ENCODE assay signal across 8 mouse cellular contexts in genomic region chr1:53890380-53890779, GRCm38 (mm10).
DNase-seq lines count a peak whose midpoint lies in the region; ATAC-seq and TF ChIP-seq lines count a peak whose summit lies in the region.

No protein-coding gene starts in this region.

- H3K4me3 ChIP-seq in lung, adult 2 months (replicated peaks; ENCODE audit: extremely low read depth, low read depth, low read length) = no peak overlapping the region

- peak; percentile 26 for TF ChIP-seq CTCF in lung, adult 2 months (IDR thresholded peaks at IDR 0.05; ENCODE audit: insufficient read depth, low read length)

- DNase-seq in frontal cortex, postnatal 14 days (ENCODE audit: low spot score in 2 of 2) = no peak
- no peak for DNase-seq in lung, adult 2 months
- DNase-seq in lung, adult 18-20 months = no peak
- DNase-seq in R1 (ENCODE audit: low read depth, low spot score) = peak; percentile 29
- no peak for DNase-seq in ovary, adult 18-20 months (ENCODE audit: low spot score)

- ATAC-seq in frontal cortex, adult (ENCODE audit: low TSS enrichment) = 0 out of 2 replicates have a peak, but pooled peaks have one; percentile 39
- ATAC-seq in megakaryocyte progenitor cell, adult 5-6 weeks (replicated peaks; ENCODE audit: poor library complexity) = peak; percentile 80
- ATAC-seq in erythroblast, adult 5-6 weeks (replicated peaks; ENCODE audit: low FRiP score, poor library complexity, severe bottlenecking) = no peak

- WGBS in lung, adult 2 months = 38% methylated on average over 3 of the region's 3 CpGs

- no peak for TF ChIP-seq POLR2A in lung, adult 2 months (IDR thresholded peaks at IDR 0.05; ENCODE audit: borderline replicate concordance, extremely low read depth, low read depth, low read length)

- peaks cover 6% of the 10 kb centered on the region for H3K4me1 ChIP-seq in lung, adult 2 months (ENCODE audit: control insufficient read depth, insufficient read depth, low read length)
